Mouse (Mus musculus) liver, embryonic 15.5 days (tissue): ENCODE data around the gene Serpina3i. TPM values are rescaled to one million over a fixed set of nuclear protein-coding genes. Genes with fewer than 3 reads are reported as not detected.

Source experiments
- ATAC-seq: fragments of 200-750 bp; cut with Nextera tagmentation; 2 replicates; pipeline ENCODE4 v1.8.0; 2017; ENCODE audit warnings: moderate number of reproducible peaks, mild to moderate bottlenecking, moderate library complexity; ENCODE audit not compliant: insufficient read depth
- H3K27ac ChIP-seq: fragments of 300-500 bp; sonication (generic); replicated peaks from 2 replicates; pipeline ENCODE4 v1.5.1; 2015; ENCODE audit warnings: mild to moderate bottlenecking, inconsistent platforms
- H3K27me3 ChIP-seq: fragments of 300-500 bp; sonication (generic); 2 replicates; pipeline ENCODE4 v1.6.1; 2015; ENCODE audit warnings: mild to moderate bottlenecking, inconsistent platforms
- H3K36me3 ChIP-seq: fragments of 300-500 bp; sonication (generic); replicated peaks from 2 replicates; pipeline ENCODE4 v1.6.1; 2015; ENCODE audit warnings: moderate library complexity, mild to moderate bottlenecking, inconsistent platforms
- H3K4me1 ChIP-seq: fragments of 300-500 bp; sonication (generic); replicated peaks from 2 replicates; pipeline ENCODE4 v1.6.1; 2015; ENCODE audit warnings: inconsistent platforms
- H3K4me2 ChIP-seq: fragments of 300-500 bp; sonication (generic); 2 replicates; pipeline ENCODE4 v1.6.1; 2015; ENCODE audit warnings: moderate library complexity, mild to moderate bottlenecking, inconsistent platforms
- H3K4me3 ChIP-seq: fragments of 300-500 bp; sonication (generic); replicated peaks from 2 replicates; pipeline ENCODE4 v1.5.1; 2015; ENCODE audit warnings: mild to moderate bottlenecking, inconsistent platforms
- H3K9ac ChIP-seq: fragments of 300-500 bp; sonication (generic); 2 replicates; pipeline ENCODE4 v1.6.1; 2015; ENCODE audit warnings: moderate library complexity, mild to moderate bottlenecking, inconsistent platforms
- H3K9me3 ChIP-seq: fragments of 300-500 bp; sonication (generic); replicated peaks from 2 replicates; pipeline ENCODE4 v1.6.1; 2016; ENCODE audit warnings: inconsistent platforms
- WGBS: fragments of 180-500 bp; shearing (Covaris S2); methylation state at CpG from one replicate; pipeline ENCODE4 v1.1.7; 2015; ENCODE audit warnings: mixed read lengths; ENCODE audit not compliant: insufficient replicate concordance; 5-methylcytosine and 5-hydroxymethylcytosine counted together
- polyA plus RNA-seq: library from polyadenylated mRNA; unstranded; fragments of >200 nt; fragmentation: Nextera tagmentation; extraction: Ambion mirVana; gene quantifications from 2 replicates; pipeline ENCODE4 v1.2.1, GENCODE M21; 2015

Serpina3i gene
- polyA plus RNA-seq, 1 experiment from 2014 or later = 0.17 TPM

GRCm38 (mm10) chr12:104298049-104298448, 35.1 kb downstream of the Serpina3i start:
- H3K36me3 ChIP-seq = no peaks in the 10 kb centered on the region
- no peak overlapping the region for H3K4me2 ChIP-seq
- H3K9me3 ChIP-seq = no peaks in the 10 kb centered on the region
- ATAC-seq = no peak
- WGBS = 54% methylated on average over 2 of the region's 2 CpGs
- no peak overlapping the region for H3K27ac ChIP-seq
- H3K4me1 ChIP-seq = no peaks in the 10 kb centered on the region
- H3K4me3 ChIP-seq = no peak overlapping the region
- H3K27me3 ChIP-seq = no peaks in the 10 kb centered on the region
- H3K9ac ChIP-seq = no peak overlapping the region

- ATAC-seq = no peak
- Histone ChIP-seq H3K9me3 (no peaks in the 10 kb centered on the region), H3K27me3 (no peaks in the 10 kb centered on the region), H3K4me3 (no peak overlapping the region), H3K4me2 (no peak overlapping the region), H3K9ac (no peak overlapping the region), H3K4me1 (no peaks in the 10 kb centered on the region), H3K27ac (no peak overlapping the region), H3K36me3 (no peaks in the 10 kb centered on the region)
- WGBS = 60% methylated on average over 4 of the region's 4 CpGs
Measured at GRCm38 (mm10) chr12:104305991-104306390, 43.1 kb downstream of the Serpina3i start.

DNA sequence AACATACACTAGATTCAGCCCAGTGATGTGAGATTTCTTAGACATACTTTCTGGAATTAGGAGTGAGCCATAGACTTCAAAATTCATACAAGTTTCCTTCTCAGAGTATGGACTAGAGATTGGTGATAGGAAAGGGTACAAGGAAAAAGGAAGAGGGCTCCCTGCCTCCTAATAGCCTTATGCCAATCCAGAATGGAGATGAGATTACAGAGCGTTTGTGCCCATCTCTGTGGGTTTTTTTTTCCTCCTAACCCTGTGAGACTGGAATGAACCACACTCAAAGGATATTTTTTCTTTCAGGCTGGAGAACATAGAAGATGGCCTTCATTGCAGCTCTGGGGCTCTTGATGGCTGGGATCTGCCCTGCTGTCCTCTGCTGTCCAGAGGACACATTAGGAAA, 51.3 kb downstream of the Serpina3i start, which contains the start of gene Serpina3j:
Gene Serpina3j, plus strand, starts transcription at position 301 of the 400 bp plus-strand sequence.
- no peak for ATAC-seq
- H3K36me3 ChIP-seq = no peaks in the 10 kb centered on the region
- 38% methylated on average over 1 of the region's 1 CpGs for WGBS

More for the DNA sequence above, 51.3 kb downstream of the Serpina3i start, which contains the start of gene Serpina3j:
- Histone ChIP-seq H3K27ac (no peak within 1 kb of the TSS), H3K27me3 (no peaks in the 10 kb centered on the region), H3K9me3 (no peaks in the 10 kb centered on the region), H3K4me3 (no peak within 1 kb of the TSS), H3K4me1 (no peaks in the 10 kb centered on the region), H3K9ac (no peak within 1 kb of the TSS), H3K4me2 (no peak within 1 kb of the TSS)

Other genes with a start within 250 kb of the Serpina3i start
- not detected in 2 replicates for gene Serpina9, start 249.4 kb upstream of the Serpina3i start, polyA plus RNA-seq
- 0.05 and 0.08 TPM in 2 replicates for gene Serpina12, start 218.7 kb upstream of the Serpina3i start, polyA plus RNA-seq
- gene Serpina5, start 162.0 kb upstream of the Serpina3i start, polyA plus RNA-seq = 0.08 and 0.23 TPM in 2 replicates
- 0.09 TPM in 1 of 2 replicates, not detected in the other for gene Serpina3a, start 150.4 kb upstream of the Serpina3i start, polyA plus RNA-seq
- 0.13 and 0.24 TPM in 2 replicates for gene Serpina3b, start 135.1 kb upstream of the Serpina3i start, polyA plus RNA-seq
- gene Serpina3c, start 109.3 kb upstream of the Serpina3i start, polyA plus RNA-seq = not detected in 2 replicates
- 0.29 and 0.31 TPM in 2 replicates for gene Serpina3f, start 48.6 kb upstream of the Serpina3i start, polyA plus RNA-seq
- 2.2 and 2.3 TPM in 2 replicates for gene Serpina3g, start 26.9 kb upstream of the Serpina3i start, polyA plus RNA-seq
- gene Serpina3j, start 51.4 kb downstream of the Serpina3i start, polyA plus RNA-seq = not detected in 2 replicates
- not detected in 2 replicates for gene Serpina3k, start 75.4 kb downstream of the Serpina3i start, polyA plus RNA-seq
- gene Serpina3m, start 75.4 kb downstream of the Serpina3i start, polyA plus RNA-seq = 0.24 TPM in 1 of 2 replicates, not detected in the other
- 1.0 and 2.6 TPM in 2 replicates for gene Serpina3n, start 143.6 kb downstream of the Serpina3i start, polyA plus RNA-seq
- gene Gsc, start 210.2 kb downstream of the Serpina3i start, polyA plus RNA-seq = not detected in 2 replicates